Mouse (Mus musculus): ENCODE measurements at regions not wholly inside any gene's neighbourhood (a gene's known extent, or its start where the extent isn't known, plus 50 kb on each side); places are given as distances from the start of the nearest gene placed in this dataset.

DNA sequence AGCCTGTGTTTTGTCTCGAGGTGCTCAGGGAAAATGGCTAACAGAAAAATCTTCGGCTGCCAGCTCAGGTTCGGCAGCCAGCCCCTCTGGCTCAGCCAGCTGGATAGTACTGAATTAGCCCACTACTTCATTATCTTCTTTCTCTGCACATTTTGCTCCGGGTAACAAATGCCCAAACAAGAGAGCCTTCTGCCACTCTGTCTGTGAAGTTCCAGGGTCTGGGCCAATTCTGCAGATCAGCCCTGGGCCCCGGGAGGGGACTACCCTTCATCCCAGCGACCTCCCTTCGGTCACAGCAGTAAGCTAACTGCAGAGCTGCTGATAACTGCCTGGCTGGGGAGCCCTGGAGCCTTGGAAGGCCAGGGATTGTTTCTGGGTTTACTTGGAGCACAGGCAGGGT, 119.6 kb upstream of the Ofcc1 start:
- DNase-seq = no peak

DNA sequence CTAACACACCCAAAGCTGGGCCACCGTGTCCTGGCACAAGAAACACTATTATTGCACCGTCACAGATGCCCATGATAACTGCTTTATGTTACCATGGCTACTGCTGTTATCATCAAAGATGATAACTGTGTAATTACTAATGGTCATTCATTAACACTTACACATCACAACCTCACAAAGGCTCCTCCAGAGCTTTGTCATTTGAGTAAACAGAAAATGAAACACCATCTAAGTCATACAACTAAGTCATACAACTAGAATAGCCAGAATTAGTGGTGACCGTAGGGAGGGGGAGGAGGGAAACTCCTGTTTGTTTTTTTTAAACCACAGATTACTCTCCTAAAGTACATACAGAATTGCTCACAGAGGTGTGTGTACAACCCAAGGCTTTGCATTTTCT, 111.4 kb upstream of the Ofcc1 start:
- DNase-seq = no peak

DNA sequence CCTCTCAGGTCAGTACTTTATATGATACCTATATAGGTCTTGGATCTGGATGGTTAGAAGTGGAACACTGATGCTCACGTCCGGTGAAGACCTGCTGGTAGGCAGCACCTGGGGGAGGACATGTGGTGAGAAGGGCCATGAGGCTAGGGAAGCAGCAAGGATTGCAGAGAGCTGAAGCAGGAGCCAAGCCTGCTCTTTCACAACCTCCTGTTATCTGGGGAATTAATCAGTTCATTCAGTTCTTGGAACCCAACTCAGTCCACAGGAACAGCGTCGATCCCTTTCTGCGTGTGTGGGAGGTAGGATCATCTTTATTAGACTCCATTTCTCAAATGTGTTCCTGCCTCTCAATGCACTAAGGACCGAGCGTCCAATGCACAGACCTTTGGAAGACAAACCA, 107.9 kb upstream of the Ofcc1 start:
- DNase-seq = no peak

DNA sequence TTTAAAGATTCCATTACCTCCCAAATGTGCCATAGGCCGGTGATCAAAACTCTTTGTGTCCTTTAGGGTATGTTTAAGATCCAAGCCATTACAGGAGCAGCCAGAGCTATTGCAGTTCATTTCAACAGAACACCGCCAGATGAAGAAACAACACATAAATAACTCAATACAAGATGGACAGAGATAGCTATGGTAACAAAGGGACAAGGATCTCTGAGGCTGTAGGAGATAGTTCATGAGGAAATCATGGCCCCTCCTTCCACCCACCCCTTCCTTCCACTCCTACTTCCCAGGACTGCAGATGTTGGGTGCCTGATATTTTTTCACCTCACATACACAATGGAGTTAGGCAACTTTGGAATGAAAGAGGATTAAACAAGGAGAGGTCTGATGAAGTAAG, 92.1 kb upstream of the Ofcc1 start:
- no peak for DNase-seq

DNA sequence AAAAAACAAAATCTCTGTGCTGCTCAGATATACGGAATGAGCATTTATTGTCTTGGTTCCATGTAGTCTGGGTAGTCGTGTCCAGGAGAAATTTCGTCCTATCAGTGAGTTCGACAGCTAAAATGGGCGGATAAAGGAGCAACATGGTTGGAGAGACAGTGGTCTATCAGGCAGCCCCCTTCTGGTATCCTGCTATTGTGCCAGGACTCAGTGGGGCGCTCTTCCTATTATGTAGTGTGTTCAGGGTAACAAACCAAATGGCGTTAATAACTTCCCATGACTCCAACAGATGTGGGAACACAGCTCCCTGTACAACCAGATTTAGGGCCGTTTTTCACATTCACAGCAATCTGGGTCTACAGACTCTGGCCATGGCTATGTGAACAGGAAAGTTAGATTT, 68.6 kb upstream of the Ofcc1 start:
- no peak for DNase-seq

DNA sequence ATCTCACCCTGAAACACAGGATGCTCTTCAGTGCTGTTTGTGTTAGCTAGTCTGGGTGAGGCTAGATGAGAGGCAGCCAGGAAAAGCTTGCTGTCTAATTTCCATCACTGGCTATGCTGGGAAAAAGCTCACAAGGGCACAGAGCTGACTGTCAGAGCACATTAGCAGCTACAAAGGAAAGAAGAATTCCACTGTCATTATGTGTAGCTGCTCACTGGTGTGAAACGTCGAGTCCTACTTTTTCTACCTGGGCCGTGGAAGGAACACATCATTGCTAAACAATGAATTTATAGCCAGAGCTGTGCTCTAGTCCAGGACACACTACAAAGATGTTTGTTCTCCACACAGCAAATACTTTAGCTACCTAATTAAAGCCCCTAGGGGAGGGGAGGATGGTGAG, 61.8 kb upstream of the Ofcc1 start:
- DNase-seq = no peak

DNA sequence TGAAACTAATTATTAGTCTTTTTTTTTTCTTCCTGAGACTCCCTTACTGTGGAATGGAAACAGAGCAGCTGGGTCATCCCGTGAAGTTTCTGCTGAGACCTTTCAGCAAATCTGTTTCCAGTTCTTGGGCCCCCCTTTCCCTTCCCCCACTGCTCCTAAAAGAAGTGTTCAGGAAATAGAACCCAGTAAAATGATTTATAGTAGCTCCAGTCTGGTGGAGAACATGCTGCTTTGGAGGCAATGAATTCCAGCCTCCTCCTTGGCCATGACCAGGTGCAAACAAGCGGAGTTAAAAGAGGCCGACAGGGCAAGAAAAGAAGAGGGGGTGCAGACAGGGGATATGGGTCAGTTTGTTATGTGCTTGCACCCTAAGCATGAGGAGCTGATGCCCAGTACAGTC, 56.6 kb upstream of the Ofcc1 start:
- DNase-seq = no peak

DNA sequence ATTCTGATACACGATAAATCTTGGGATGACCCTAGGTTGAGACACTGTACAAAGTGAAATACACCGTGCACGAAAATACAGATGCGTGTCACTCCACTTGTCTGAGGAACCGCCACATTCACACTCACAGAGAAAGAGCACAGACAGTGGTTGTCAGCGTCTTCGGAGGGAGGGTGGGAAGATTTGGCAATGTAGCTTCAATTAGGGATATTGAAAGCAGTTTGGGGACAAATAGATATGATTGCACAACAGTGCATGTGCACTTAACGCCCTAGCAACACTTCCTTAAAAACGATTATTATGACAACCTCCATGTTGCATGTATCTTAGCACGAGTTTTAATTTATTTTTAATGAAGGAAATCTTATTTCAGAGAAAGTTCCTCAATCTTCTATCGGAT, 51.8 kb upstream of the Ofcc1 start:
- DNase-seq = no peak

Measured in adrenal gland, adult 2 months (tissue).